Mouse (Mus musculus): ENCODE data around the gene Ccdc73.

- TF ChIP-seq ZC3H11A (IDR thresholded peaks at IDR 0.05; ENCODE audit: borderline replicate concordance, low read depth, low read length): no peak
- no peak for TF ChIP-seq HCFC1 (IDR thresholded peaks at IDR 0.05; ENCODE audit: borderline replicate concordance, insufficient read depth, low read length)
- TF ChIP-seq MAFK (IDR thresholded peaks at IDR 0.05; ENCODE audit: insufficient read depth, low read depth, low read length): no peak
- no peak for TF ChIP-seq ZNF384 (IDR thresholded peaks at IDR 0.05; ENCODE audit: low read depth, low read length)
These were observed 32.4 kb downstream of the Ccdc73 start for GRCm38 (mm10) chr2:104899975-104900374.

Measured in ES-E14 (cell line).